Mouse (Mus musculus) adrenal gland (tissue): ENCODE measurements at regions not wholly inside any gene's neighbourhood (a gene's known extent, or its start where the extent isn't known, plus 50 kb on each side); places are given as distances from the start of the nearest gene placed in this dataset.
"Not testable (repeated sequence)": the region's sequence is repeated elsewhere in the genome, so short reads cannot be mapped to it uniquely, and the experiment has no call there.

Source experiments
- intact Hi-C: fragments of 180-260 bp; cut with DNase I; formaldehyde crosslinking; loops from one replicate; pipeline ENCODE4 v1.15.1; 2025

GRCm38 (mm10) chr17:79545878-79546277 lies 65.8 kb upstream of the Rmdn2 start:
- intact Hi-C loops, result no loop called here

GRCm38 (mm10) chr17:79547075-79547474 lies 64.6 kb upstream of the Rmdn2 start:
- intact Hi-C loops, result no loop called here

- intact Hi-C loops, result no loop called here
These were observed 64.1 kb upstream of the Rmdn2 start for GRCm38 (mm10) chr17:79547524-79547923.

GRCm38 (mm10) chr17:79550409-79550808 lies 61.3 kb upstream of the Rmdn2 start:
- intact Hi-C loops, result not testable (repeated sequence)

GRCm38 (mm10) chr17:79553850-79554249 lies 57.8 kb upstream of the Rmdn2 start:
- intact Hi-C loops, result no loop called here

- intact Hi-C loops, result no loop called here
These were observed 56.1 kb upstream of the Rmdn2 start for GRCm38 (mm10) chr17:79555593-79555992.
